Mouse (Mus musculus) midbrain, embryonic 12.5 days (tissue): ENCODE results near the gene Tln2. TPM values are rescaled to one million over a fixed set of nuclear protein-coding genes. Genes with fewer than 3 reads are reported as not detected.

ENCODE experiments used
- ATAC-seq: fragments of 200-750 bp; cut with Nextera tagmentation; 2 replicates; pipeline ENCODE4 v1.8.0; 2017; ENCODE audit warnings: low read depth, moderate TSS enrichment, moderate library complexity; ENCODE audit not compliant: low FRiP score
- H3K27ac ChIP-seq: fragments of 300-500 bp; sonication (generic); replicated peaks from 2 replicates; pipeline ENCODE4 v1.5.1; 2016; ENCODE audit warnings: mild to moderate bottlenecking
- H3K27me3 ChIP-seq: fragments of 300-500 bp; sonication (generic); 2 replicates; pipeline ENCODE4 v1.6.1; 2016; ENCODE audit warnings: mild to moderate bottlenecking
- H3K36me3 ChIP-seq: fragments of 300-500 bp; sonication (generic); 2 replicates; pipeline ENCODE4 v1.6.1; 2016
- H3K4me1 ChIP-seq: fragments of 300-500 bp; sonication (generic); 2 replicates; pipeline ENCODE4 v1.6.1; 2016
- H3K4me2 ChIP-seq: fragments of 300-500 bp; sonication (generic); replicated peaks from 2 replicates; pipeline ENCODE4 v1.6.1; 2016; ENCODE audit warnings: mild to moderate bottlenecking, moderate library complexity
- H3K4me3 ChIP-seq: fragments of 300-500 bp; sonication (generic); 2 replicates; pipeline ENCODE4 v1.5.1; 2016; ENCODE audit warnings: mild to moderate bottlenecking
- H3K9ac ChIP-seq: fragments of 300-500 bp; sonication (generic); replicated peaks from 2 replicates; pipeline ENCODE4 v1.6.1; 2016; ENCODE audit warnings: mild to moderate bottlenecking, moderate library complexity
- H3K9me3 ChIP-seq: fragments of 300-500 bp; sonication (generic); 2 replicates; pipeline ENCODE4 v1.6.1; 2016; ENCODE audit warnings: mild to moderate bottlenecking
- WGBS: fragments of 180-500 bp; shearing (Covaris S2); methylation state at CpG from one replicate; pipeline ENCODE4 v1.1.7; 2016; 5-methylcytosine and 5-hydroxymethylcytosine counted together
- polyA plus RNA-seq: library from polyadenylated mRNA; unstranded; fragments of >200 nt; fragmentation: Nextera tagmentation; extraction: Ambion mirVana; gene quantifications from 2 replicates; pipeline ENCODE4 v1.2.1, GENCODE M21; 2016

Tln2 gene
- polyA plus RNA-seq: 16.9 and 24.0 TPM in 2 replicates

- no peak for ATAC-seq
- Histone ChIP-seq H3K4me2 (no peak within 1 kb of the TSS), H3K27ac (no peak within 1 kb of the TSS), H3K27me3 (no peaks in the 10 kb centered on the region), H3K36me3 (no peaks in the 10 kb centered on the region), H3K4me3 (no peak within 1 kb of the TSS), H3K9ac (no peak within 1 kb of the TSS), H3K4me1 (no peaks in the 10 kb centered on the region), H3K9me3 (no peaks in the 10 kb centered on the region)
- WGBS: 90% methylated on average over 4 of the region's 4 CpGs
These were observed at the start of gene Tln2 for GRCm38 (mm10) chr9:67559603-67560002. Tln2 (minus strand) TSS chr9:67559703.

- Histone ChIP-seq H3K4me1 (no peaks in the 10 kb centered on the region), H3K4me3 (no peak overlapping the region), H3K27ac (no peak overlapping the region), H3K36me3 (no peaks in the 10 kb centered on the region), H3K9me3 (no peaks in the 10 kb centered on the region), H3K9ac (no peak overlapping the region), H3K27me3 (no peaks in the 10 kb centered on the region), H3K4me2 (no peak overlapping the region)
- no peak for ATAC-seq
- WGBS: 88% methylated on average over 1 of the region's 1 CpGs
These were observed 49.7 kb upstream of the Tln2 start for GRCm38 (mm10) chr9:67609226-67609625.

GRCm38 (mm10) chr9:67607786-67608366 is 48.4 kb upstream of the Tln2 start:
- H3K4me2 ChIP-seq: no peak overlapping the region
- no peak overlapping the region for H3K27ac ChIP-seq
- no peaks in the 10 kb centered on the region for H3K36me3 ChIP-seq
- no peaks in the 10 kb centered on the region for H3K9me3 ChIP-seq
- WGBS: 80% methylated on average over 9 of the region's 9 CpGs
- H3K9ac ChIP-seq: no peak overlapping the region
- no peaks in the 10 kb centered on the region for H3K4me1 ChIP-seq
- no peak overlapping the region for H3K4me3 ChIP-seq
- ATAC-seq: no peak
- no peaks in the 10 kb centered on the region for H3K27me3 ChIP-seq

GRCm38 (mm10) chr9:67607268-67607667 is 47.8 kb upstream of the Tln2 start:
- no peak overlapping the region for H3K4me2 ChIP-seq
- no peaks in the 10 kb centered on the region for H3K27me3 ChIP-seq
- H3K36me3 ChIP-seq: no peaks in the 10 kb centered on the region
- H3K9ac ChIP-seq: no peak overlapping the region
- 83% methylated on average over 6 of the region's 6 CpGs for WGBS
- H3K4me3 ChIP-seq: no peak overlapping the region
- H3K9me3 ChIP-seq: no peaks in the 10 kb centered on the region
- no peaks in the 10 kb centered on the region for H3K4me1 ChIP-seq
- no peak overlapping the region for H3K27ac ChIP-seq
- ATAC-seq: no peak

GRCm38 (mm10) chr9:67605867-67606435 is 46.4 kb upstream of the Tln2 start:
- no peaks in the 10 kb centered on the region for H3K9me3 ChIP-seq
- no peak overlapping the region for H3K4me3 ChIP-seq
- H3K27ac ChIP-seq: no peak overlapping the region
- WGBS: 82% methylated on average over 7 of the region's 7 CpGs
- no peak overlapping the region for H3K9ac ChIP-seq
- no peak for ATAC-seq
- no peaks in the 10 kb centered on the region for H3K27me3 ChIP-seq
- H3K4me1 ChIP-seq: no peaks in the 10 kb centered on the region
- no peak overlapping the region for H3K4me2 ChIP-seq
- no peaks in the 10 kb centered on the region for H3K36me3 ChIP-seq

GRCm38 (mm10) chr9:67604940-67605339 is 45.4 kb upstream of the Tln2 start:
- Histone ChIP-seq H3K9me3 (no peaks in the 10 kb centered on the region), H3K4me3 (no peak overlapping the region), H3K4me1 (no peaks in the 10 kb centered on the region), H3K4me2 (no peak overlapping the region), H3K9ac (no peak overlapping the region), H3K27me3 (no peaks in the 10 kb centered on the region), H3K36me3 (no peaks in the 10 kb centered on the region), H3K27ac (no peak overlapping the region)
- ATAC-seq: no peak

- WGBS: 90% methylated on average over 5 of the region's 5 CpGs
These were observed 42.8 kb upstream of the Tln2 start for GRCm38 (mm10) chr9:67602347-67602746.

GRCm38 (mm10) chr9:67595221-67595620 is 35.7 kb upstream of the Tln2 start:
- Histone ChIP-seq H3K9ac (no peak overlapping the region), H3K36me3 (no peaks in the 10 kb centered on the region), H3K9me3 (no peaks in the 10 kb centered on the region), H3K27me3 (no peaks in the 10 kb centered on the region), H3K4me1 (no peaks in the 10 kb centered on the region), H3K4me3 (no peak overlapping the region), H3K27ac (no peak overlapping the region), H3K4me2 (no peak overlapping the region)
- no peak for ATAC-seq
- 97% methylated on average over 5 of the region's 5 CpGs for WGBS

More at GRCm38 (mm10) chr9:67602347-67602746, 42.8 kb upstream of the Tln2 start:
- H3K27ac ChIP-seq: no peak overlapping the region
- H3K4me1 ChIP-seq: no peaks in the 10 kb centered on the region
- H3K27me3 ChIP-seq: no peaks in the 10 kb centered on the region
- no peak overlapping the region for H3K4me3 ChIP-seq
- H3K36me3 ChIP-seq: no peaks in the 10 kb centered on the region
- H3K4me2 ChIP-seq: no peak overlapping the region
- no peak overlapping the region for H3K9ac ChIP-seq
- ATAC-seq: no peak
- no peaks in the 10 kb centered on the region for H3K9me3 ChIP-seq

- ATAC-seq: no peak
- WGBS: 93% methylated on average over 9 of the region's 9 CpGs
- Histone ChIP-seq H3K4me2 (no peak overlapping the region), H3K4me1 (no peaks in the 10 kb centered on the region), H3K36me3 (no peaks in the 10 kb centered on the region), H3K9ac (no peak overlapping the region), H3K4me3 (no peak overlapping the region), H3K9me3 (no peaks in the 10 kb centered on the region), H3K27me3 (no peaks in the 10 kb centered on the region), H3K27ac (no peak overlapping the region)
These were observed 34.1 kb upstream of the Tln2 start for GRCm38 (mm10) chr9:67593469-67594141.

GRCm38 (mm10) chr9:67592726-67593125 is 33.2 kb upstream of the Tln2 start:
- ATAC-seq: no peak

GRCm38 (mm10) chr9:67587111-67587510 is 27.6 kb upstream of the Tln2 start:
- no peak overlapping the region for H3K4me2 ChIP-seq
- WGBS: 85% methylated on average over 3 of the region's 3 CpGs

More at GRCm38 (mm10) chr9:67592726-67593125, 33.2 kb upstream of the Tln2 start:
- 88% methylated on average over 5 of the region's 5 CpGs for WGBS
- H3K9ac ChIP-seq: no peak overlapping the region
- no peak overlapping the region for H3K4me2 ChIP-seq
- no peaks in the 10 kb centered on the region for H3K27me3 ChIP-seq
- no peak overlapping the region for H3K4me3 ChIP-seq
- H3K27ac ChIP-seq: no peak overlapping the region
- H3K36me3 ChIP-seq: no peaks in the 10 kb centered on the region
- no peaks in the 10 kb centered on the region for H3K9me3 ChIP-seq
- H3K4me1 ChIP-seq: no peaks in the 10 kb centered on the region

GRCm38 (mm10) chr9:67586489-67586888 is 27.0 kb upstream of the Tln2 start:
- Histone ChIP-seq H3K4me2 (no peak overlapping the region), H3K4me1 (no peaks in the 10 kb centered on the region), H3K27me3 (no peaks in the 10 kb centered on the region), H3K27ac (no peak overlapping the region), H3K9me3 (no peaks in the 10 kb centered on the region), H3K36me3 (no peaks in the 10 kb centered on the region), H3K4me3 (no peak overlapping the region), H3K9ac (no peak overlapping the region)
- 83% methylated on average over 1 of the region's 1 CpGs for WGBS
- ATAC-seq: no peak

More at GRCm38 (mm10) chr9:67587111-67587510, 27.6 kb upstream of the Tln2 start:
- Histone ChIP-seq H3K4me1 (no peaks in the 10 kb centered on the region), H3K27me3 (no peaks in the 10 kb centered on the region), H3K9ac (no peak overlapping the region), H3K9me3 (no peaks in the 10 kb centered on the region), H3K36me3 (no peaks in the 10 kb centered on the region), H3K27ac (no peak overlapping the region), H3K4me3 (no peak overlapping the region)
- ATAC-seq: no peak
